Mouse (Mus musculus) lung, adult 18-20 months (tissue): Measurements from ENCODE around the gene Pnpla6.

Experiments used
- DNase-seq, 2 experiments: peaks; one replicate each; pipeline ENCODE4 v3.0.0; 2022; ENCODE audit warnings: mixed read lengths in 2 of 2

Gene Pnpla6

GRCm38 (mm10) chr8:3515260-3515671 lies at the start of gene Pnpla6:
Pnpla6 (plus strand) TSS chr8:3515384.
- peak; percentile 92 to 93 for DNase-seq

- peak; percentile 99 to 100 for DNase-seq
These were observed 47.9 kb upstream of the Pnpla6 start, which contains the start of gene Pex11g for GRCm38 (mm10) chr8:3467006-3467885. Pex11g (minus strand) TSS chr8:3467680.

- DNase-seq = no peak
These were observed 47.2 kb upstream of the Pnpla6 start for GRCm38 (mm10) chr8:3467886-3468545.

GRCm38 (mm10) chr8:3468838-3469237 lies 46.3 kb upstream of the Pnpla6 start:
- no peak for DNase-seq

- DNase-seq = no peak
These were observed 44.6 kb upstream of the Pnpla6 start, which contains the start of gene Tex45 for GRCm38 (mm10) chr8:3470562-3470961. Tex45 (plus strand) TSS chr8:3470862.

- DNase-seq = no peak
These were observed 39.3 kb upstream of the Pnpla6 start for GRCm38 (mm10) chr8:3475715-3476429.

GRCm38 (mm10) chr8:3480221-3480785 lies 34.9 kb upstream of the Pnpla6 start:
- DNase-seq = no peak

- DNase-seq = peak in 1 of 2 experiments; percentile 31
These were observed 33.6 kb upstream of the Pnpla6 start for GRCm38 (mm10) chr8:3481605-3482004.

- no peak for DNase-seq
These were observed 32.9 kb upstream of the Pnpla6 start for GRCm38 (mm10) chr8:3482240-3482740.

GRCm38 (mm10) chr8:3483546-3483945 lies 31.6 kb upstream of the Pnpla6 start:
- DNase-seq = peak; percentile 31 to 46

- no peak for DNase-seq
These were observed 30.0 kb upstream of the Pnpla6 start for GRCm38 (mm10) chr8:3485192-3485591.

- DNase-seq = peak; percentile 67 to 78
These were observed 22.0 kb upstream of the Pnpla6 start, which contains the start of gene Zfp358 for GRCm38 (mm10) chr8:3492901-3493844. Zfp358 (plus strand) TSS chr8:3493138.

- no peak for DNase-seq
These were observed 21.4 kb upstream of the Pnpla6 start for GRCm38 (mm10) chr8:3493845-3494208.

GRCm38 (mm10) chr8:3495578-3496427 lies 19.4 kb upstream of the Pnpla6 start:
- no peak for DNase-seq

- no peak for DNase-seq
These were observed 18.8 kb upstream of the Pnpla6 start for GRCm38 (mm10) chr8:3496428-3496748.

- DNase-seq = no peak
These were observed 16.6 kb upstream of the Pnpla6 start for GRCm38 (mm10) chr8:3498583-3498982.

- DNase-seq = no peak
These were observed 15.4 kb upstream of the Pnpla6 start for GRCm38 (mm10) chr8:3499751-3500150.

GRCm38 (mm10) chr8:3500235-3501090 lies 14.7 kb upstream of the Pnpla6 start, which contains the start of gene Mcoln1:
Mcoln1 (plus strand) TSS chr8:3500457.
- DNase-seq = peak; percentile 98 to 99

GRCm38 (mm10) chr8:3502217-3502616 lies 13.0 kb upstream of the Pnpla6 start:
- no peak for DNase-seq
